Mouse (Mus musculus) kidney, postnatal 4 days (tissue): ENCODE results near the gene Traf7.

ENCODE experiments used
- DNase-seq, 2 experiments: peaks; one replicate each; pipeline ENCODE4 v3.0.0; 2021; ENCODE audit warnings: mixed read lengths in 2 of 2

Gene Traf7

DNA sequence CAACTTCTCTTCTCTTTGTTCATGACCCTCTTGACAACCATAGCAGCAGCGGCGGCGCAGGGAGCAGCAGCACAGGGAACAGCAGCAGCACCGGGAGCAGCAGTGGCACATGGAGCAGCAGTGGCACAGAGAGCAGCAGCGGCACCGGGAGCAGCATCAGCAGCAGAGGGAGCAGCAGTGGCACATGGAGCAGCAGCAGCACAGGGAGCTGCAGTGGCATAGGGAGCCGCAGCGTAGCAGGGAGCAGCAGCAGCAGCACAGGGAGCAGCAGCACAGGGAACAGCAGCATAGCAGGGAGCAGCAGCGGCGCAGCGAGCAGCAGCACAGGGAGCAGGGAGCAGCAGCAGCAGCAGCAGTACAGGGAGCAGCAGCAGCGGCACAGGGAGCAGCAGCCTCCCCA lies 16.9 kb upstream of the Traf7 start:
- DNase-seq: peak in 1 of 2 experiments; percentile 21

GRCm38 (mm10) chr17:24540375-24540774 lies 12.6 kb upstream of the Traf7 start:
- DNase-seq: peak; percentile 40 to 68

- DNase-seq: peak; percentile 77 to 80
Observed at GRCm38 (mm10) chr17:24538950-24539349, 11.2 kb upstream of the Traf7 start.

DNA sequence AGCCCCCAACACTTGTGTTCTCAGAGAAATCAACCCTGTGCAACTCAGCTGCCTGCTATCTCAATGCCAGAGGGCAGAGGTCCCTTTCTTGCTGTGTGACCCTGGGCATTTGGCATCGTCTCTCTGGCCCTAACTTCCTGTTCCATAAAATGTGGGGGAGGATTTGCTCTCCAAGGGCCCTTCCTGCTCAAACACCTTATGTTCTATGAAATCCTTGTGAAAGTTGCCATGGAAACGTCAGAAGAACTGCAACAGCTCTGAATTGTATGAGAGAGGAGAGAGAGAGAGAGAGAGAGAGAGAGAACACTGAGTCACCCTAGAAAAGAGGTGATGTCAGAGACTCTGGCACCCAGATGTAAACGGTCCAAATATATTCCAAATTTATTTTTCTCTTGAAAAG lies 9.8 kb upstream of the Traf7 start:
- DNase-seq: no peak

DNA sequence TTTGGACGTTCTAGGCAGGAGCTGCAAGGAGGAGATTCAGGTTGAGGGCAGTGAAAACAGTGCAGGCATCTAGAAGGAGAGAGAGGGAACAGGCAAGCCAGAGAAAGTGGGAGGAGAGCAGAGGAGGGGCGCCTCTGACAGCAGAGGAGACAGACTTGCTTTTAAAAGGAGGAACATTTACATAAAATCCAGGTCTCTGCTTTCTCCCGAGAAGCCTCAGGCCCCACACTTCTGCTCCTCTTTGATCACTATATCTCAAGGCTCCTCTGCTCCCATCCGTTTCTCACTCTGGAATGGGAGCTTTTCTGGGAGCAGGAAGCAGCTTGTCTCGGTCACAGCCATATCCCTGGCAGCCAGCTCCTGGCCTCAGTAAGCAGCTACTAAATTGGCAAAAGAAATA lies 7.6 kb upstream of the Traf7 start:
- no peak for DNase-seq

DNA sequence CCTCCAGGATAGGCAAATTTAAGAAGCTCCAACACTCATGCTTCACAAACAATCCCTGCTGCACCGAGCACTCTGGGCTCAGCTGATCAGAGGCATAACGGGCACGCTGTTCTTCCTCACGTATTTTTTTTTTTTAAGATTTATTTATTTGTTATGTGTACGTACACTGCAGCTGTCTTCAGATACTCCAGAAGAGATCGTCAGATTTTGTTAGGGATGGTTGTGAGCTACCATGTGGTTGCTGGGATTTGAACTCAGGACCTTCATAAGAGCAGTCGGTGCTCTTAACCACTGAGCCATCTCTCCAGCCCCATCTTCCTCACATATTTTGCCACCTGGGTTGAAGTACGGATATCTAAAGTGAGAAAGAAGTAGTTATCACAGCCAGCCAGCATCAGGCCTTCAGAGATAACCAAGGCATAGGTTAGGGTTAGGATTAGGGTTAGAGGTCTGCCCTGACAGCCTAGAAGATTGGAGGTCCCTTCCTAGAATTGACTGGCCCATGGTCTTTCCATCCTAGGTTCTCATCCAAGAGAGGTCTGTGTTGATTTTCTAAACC lies 6.5 kb upstream of the Traf7 start, which contains the start of gene Rab26:
TSS of gene Rab26 (minus strand) at position 51 of the 559 bp plus-strand sequence.
- no peak for DNase-seq

DNA sequence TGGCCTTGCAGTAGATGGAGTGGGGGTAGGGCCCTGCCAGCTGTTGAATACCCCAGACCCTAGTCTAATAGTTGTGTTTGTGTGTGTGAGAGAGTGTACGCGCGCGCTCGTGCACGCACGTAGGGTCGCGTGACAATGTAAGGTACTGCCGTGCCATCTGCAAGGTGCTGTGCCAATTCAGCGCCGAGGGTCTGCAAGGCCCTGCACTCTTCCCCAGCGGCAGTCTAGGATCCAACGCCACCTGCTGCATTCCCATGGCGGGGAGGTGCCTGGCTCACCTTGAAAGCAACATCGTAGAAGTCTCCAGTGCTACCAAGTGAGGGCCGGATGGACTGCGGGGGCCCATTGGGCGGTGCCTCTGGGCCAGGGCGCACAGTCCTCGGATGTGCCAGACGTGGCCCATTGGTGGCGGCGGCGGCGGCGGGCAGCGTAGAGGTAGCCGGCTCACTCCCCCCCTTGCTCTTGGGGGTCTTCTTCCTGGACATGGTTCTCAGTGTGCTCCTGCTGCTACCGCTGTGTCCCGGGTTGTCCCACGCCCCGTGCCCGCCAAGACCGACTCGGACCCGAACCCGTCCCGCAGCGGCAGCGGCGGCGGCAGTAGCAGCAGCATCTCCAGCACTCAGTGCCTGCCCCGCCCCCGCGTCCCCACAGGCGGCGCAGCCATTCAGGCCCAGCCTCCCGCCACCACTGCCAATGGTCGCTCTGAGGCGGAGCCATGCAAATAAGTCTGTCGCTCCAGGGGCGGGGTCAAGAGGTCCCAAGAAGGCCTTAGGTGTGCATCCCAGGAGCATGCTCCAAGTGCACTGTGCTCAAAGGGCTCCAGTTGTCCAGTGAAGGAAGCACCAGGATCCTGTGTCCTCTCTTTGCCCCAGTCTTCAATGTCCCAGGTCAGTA lies 5.6 kb upstream of the Traf7 start:
- peak; percentile 90 to 94 for DNase-seq

GRCm38 (mm10) chr17:24532045-24532444 lies 4.3 kb upstream of the Traf7 start:
- DNase-seq: no peak

DNA sequence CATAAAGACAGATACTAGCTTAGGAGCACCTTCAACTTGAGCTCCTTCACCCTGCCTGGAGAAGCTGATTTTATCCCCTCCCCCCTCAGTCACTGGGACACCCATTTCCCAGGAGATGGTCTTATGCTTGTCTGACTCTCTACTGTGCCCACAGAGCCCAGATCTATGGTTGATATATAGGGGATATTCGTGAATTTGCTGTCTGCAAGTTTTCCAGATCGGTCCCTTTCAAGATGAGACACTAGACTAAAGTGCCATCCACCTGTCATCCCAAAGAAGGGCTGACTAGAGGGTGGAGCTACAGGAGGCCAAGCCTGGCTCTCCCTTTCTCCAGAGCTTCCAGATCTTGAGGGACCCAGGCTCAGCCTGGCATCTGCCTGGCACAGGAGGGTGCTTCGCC lies 3.3 kb upstream of the Traf7 start:
- no peak for DNase-seq

DNA sequence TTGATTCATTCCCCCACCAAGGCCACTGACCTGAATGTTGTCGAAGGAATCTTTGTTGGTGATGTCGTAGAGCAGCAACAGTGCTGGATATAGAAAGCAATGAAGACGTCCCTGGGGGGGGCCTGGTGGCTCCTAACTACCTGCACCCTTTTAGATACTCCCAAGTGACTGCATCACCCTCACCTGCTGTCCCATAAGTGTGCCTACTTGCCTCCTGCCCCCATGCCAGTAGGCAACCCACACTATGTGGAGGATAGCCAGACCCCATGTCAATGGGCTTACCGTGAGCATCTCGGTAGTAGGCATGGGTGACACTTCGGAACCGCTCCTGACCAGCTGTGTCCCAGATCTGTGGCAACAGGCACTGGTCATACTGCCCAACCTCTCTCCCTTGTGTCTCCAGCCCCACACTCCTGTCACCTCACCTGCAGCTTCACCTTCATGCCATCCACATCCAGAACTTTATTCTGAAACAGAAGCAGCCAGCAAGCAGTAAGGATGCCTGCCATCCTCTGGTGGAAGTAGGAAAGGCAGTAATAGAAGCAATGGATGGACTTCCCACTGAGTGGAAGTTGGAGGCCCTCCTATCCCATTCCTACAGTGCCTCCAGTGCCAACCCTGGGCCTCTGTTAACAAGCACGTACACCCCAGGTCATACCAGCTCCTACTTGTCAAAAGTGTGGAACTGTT lies 2.8 kb upstream of the Traf7 start:
- no peak for DNase-seq

GRCm38 (mm10) chr17:24529883-24530282 lies 2.1 kb upstream of the Traf7 start:
- no peak for DNase-seq

- DNase-seq: peak; percentile 83 to 86
Observed at GRCm38 (mm10) chr17:24529007-24529451, 1.3 kb upstream of the Traf7 start.

- DNase-seq: no peak
Observed at GRCm38 (mm10) chr17:24528560-24528918, 801 bp upstream of the Traf7 start.

- no peak for DNase-seq
Observed at GRCm38 (mm10) chr17:24527315-24527714, 423 bp downstream of the Traf7 start.

DNA sequence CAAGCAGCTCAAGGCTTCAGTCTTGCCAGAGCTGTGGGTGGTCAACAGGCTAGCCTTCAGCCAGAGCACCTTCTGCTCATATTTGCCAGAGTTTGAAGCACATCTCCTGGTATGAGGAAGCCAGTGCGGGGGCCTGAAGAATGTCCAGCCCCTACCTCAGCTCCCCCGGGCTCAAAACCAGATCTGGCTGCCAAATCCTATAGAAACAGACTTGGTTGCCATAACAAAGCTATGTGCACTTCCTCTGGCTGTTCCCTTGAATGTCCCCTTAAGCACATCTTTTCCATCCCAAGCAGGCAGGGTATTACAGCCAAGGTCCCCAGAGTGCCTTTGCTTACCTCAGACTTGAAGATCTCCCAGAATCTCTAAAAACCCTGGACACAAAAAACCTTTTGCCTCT lies 3.0 kb downstream of the Traf7 start:
- no peak for DNase-seq

GRCm38 (mm10) chr17:24520450-24520849 lies 7.3 kb downstream of the Traf7 start:
- no peak for DNase-seq

GRCm38 (mm10) chr17:24514270-24515257 lies 13.2 kb downstream of the Traf7 start:
- peak in 1 of 2 experiments; percentile 28 for DNase-seq

DNA sequence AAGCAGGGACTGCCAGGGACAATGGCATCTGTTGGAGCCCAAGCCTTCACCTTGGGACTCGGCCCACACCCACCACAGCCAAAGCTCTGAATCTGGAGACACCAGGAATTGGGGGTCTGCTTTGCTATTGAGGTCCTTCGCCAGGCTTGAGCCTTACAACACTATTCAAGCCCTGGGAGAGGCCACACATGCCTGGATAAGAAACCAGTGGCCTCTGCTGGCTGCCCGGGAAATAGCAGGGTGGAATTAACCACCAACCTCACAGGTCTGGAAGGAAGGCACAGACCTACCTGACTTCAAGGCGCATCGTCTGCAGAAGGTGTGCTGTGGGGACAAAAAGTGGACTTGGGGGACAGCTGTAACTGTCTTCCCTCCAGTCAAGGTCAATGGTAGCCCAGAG lies 14.1 kb downstream of the Traf7 start:
- peak; percentile 78 to 82 for DNase-seq

GRCm38 (mm10) chr17:24507806-24508460 lies 19.8 kb downstream of the Traf7 start:
- no peak for DNase-seq

GRCm38 (mm10) chr17:24507129-24507664 lies 20.5 kb downstream of the Traf7 start:
- peak in 1 of 2 experiments; percentile 59 for DNase-seq

DNA sequence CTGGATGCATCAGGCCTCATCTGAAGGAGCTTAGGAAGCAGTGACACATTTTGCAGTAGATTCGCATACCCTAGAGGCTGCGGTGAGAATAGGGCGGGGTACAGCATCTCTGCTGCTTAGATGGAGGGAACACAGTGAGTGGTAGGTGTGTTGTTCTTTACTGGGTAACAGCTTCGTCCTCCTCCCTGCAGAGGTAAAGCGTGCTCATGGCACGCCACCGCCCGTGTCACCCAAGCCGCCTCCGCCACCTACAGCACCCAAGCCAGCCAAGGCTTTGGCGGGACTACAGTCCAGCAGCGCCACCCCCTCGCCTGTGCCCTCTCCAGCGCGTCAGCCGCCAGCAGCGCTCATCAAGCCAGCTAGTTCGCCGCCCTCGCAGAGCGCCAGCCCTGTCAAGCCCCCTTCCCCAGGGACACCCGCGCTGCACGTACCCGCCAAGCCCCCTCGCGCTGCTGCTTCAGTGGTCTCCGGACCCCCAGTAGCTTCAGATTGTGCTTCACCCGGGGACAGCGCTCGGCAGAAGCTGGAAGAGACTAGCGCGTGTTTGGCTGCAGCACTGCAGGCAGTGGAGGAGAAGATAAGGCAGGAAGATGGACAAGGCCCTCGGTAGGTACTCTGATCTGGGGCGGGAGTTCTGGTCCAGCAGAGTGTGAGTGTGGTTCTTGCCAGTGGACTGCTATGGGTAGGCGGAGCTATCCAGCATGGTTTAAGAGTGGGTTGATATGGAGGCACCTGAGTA lies 21.2 kb downstream of the Traf7 start:
- DNase-seq: peak in 1 of 2 experiments; percentile 48
